Mouse (Mus musculus) MEL (cell line): ENCODE data around the gene Leng8. TPM values are rescaled to one million over a fixed set of nuclear protein-coding genes. Genes with fewer than 3 reads are reported as not detected.

Source experiments
- DNase-seq: peaks from one replicate; pipeline ENCODE4 v3.0.0; 2011; ENCODE audit warnings: low read depth, low spot score
- H3K27ac ChIP-seq: 2 replicates; pipeline ENCODE4 v1.5.1; 2012; ENCODE audit warnings: low read depth, mild to moderate bottlenecking, control low read depth, low read length, moderate library complexity; ENCODE audit not compliant: control insufficient read depth
- H3K27me3 ChIP-seq, 2 experiments: fragments of 150-350 bp in 1 of 2; sonication (generic) in 1 of 2; 2 replicates each; pipeline ENCODE4 v1.6.1; 2012; ENCODE audit warnings: low read length in 2 of 2, mild to moderate bottlenecking in 2 of 2, improper control_type of control experiment in 1 of 2, moderate library complexity in 1 of 2; ENCODE audit not compliant: insufficient read depth in 2 of 2, control insufficient read depth in 1 of 2
- H3K36me3 ChIP-seq, 2 experiments: 2 replicates each; pipeline ENCODE4 v1.6.1; 2012 to 2014; ENCODE audit warnings: low read length in 2 of 2, improper control_type of control experiment in 1 of 2, inconsistent platforms in 1 of 2, mild to moderate bottlenecking in 1 of 2; ENCODE audit not compliant: insufficient read depth in 2 of 2, control insufficient read depth in 1 of 2
- H3K4me1 ChIP-seq, 2 experiments: fragments of 150-350 bp in 1 of 2; sonication (generic) in 1 of 2; 2 replicates each; pipeline ENCODE4 v1.6.1; 2012; ENCODE audit warnings: low read length in 2 of 2, improper control_type of control experiment in 1 of 2, mild to moderate bottlenecking in 1 of 2; ENCODE audit not compliant: insufficient read depth in 2 of 2, control insufficient read depth in 1 of 2
- H3K4me3 ChIP-seq, 2 experiments: fragments of 150-350 bp in 1 of 2; sonication (generic) in 1 of 2; 2 replicates each; pipeline ENCODE4 v1.5.1; 2012; ENCODE audit warnings: low read depth in 2 of 2, low read length in 2 of 2, mild to moderate bottlenecking in 2 of 2, moderate library complexity in 2 of 2, control low read depth in 1 of 2, improper control_type of control experiment in 1 of 2; ENCODE audit not compliant: control insufficient read depth in 1 of 2, insufficient read depth in 1 of 2
- H3K79me2 ChIP-seq: 2 replicates; pipeline ENCODE4 v1.6.1; 2012; ENCODE audit warnings: mild to moderate bottlenecking, low read length, moderate library complexity; ENCODE audit not compliant: control insufficient read depth, poor library complexity, insufficient read depth
- H3K9ac ChIP-seq: 2 replicates; pipeline ENCODE4 v1.6.1; 2012; ENCODE audit warnings: low read depth, mild to moderate bottlenecking, control low read depth, low read length, moderate library complexity; ENCODE audit not compliant: control insufficient read depth, poor library complexity, severe bottlenecking
- H3K9me3 ChIP-seq: fragments of 150-350 bp; sonication (generic); replicated peaks from 2 replicates; pipeline ENCODE4 v1.6.1; 2012; ENCODE audit warnings: mild to moderate bottlenecking, low read length, improper control_type of control experiment, moderate library complexity; ENCODE audit not compliant: insufficient read depth
- BHLHE40 ChIP-seq: IDR thresholded peaks from 2 replicates; pipeline ENCODE4 v1.6.1; 2012; ENCODE audit warnings: low read depth, mild to moderate bottlenecking, inconsistent platforms, low read length, improper control_type of control experiment, borderline replicate concordance
- CHD1 ChIP-seq: IDR thresholded peaks from 2 replicates; pipeline ENCODE4 v1.6.1; 2012; ENCODE audit warnings: low read depth, mild to moderate bottlenecking, inconsistent platforms, low read length, improper control_type of control experiment
- E2F4 ChIP-seq: IDR thresholded peaks from 2 replicates; pipeline ENCODE4 v1.6.1; 2011; ENCODE audit warnings: low read depth, low read length, improper control_type of control experiment, borderline replicate concordance
- ELF1 ChIP-seq: IDR thresholded peaks from 2 replicates; pipeline ENCODE4 v1.6.1; 2014; ENCODE audit warnings: low read depth, mild to moderate bottlenecking, inconsistent platforms, low read length, improper control_type of control experiment, moderate library complexity
- GATA1 ChIP-seq: IDR thresholded peaks from 2 replicates; pipeline ENCODE4 v1.6.1; 2011; ENCODE audit warnings: low read depth, low read length, improper control_type of control experiment
- JUND ChIP-seq: IDR thresholded peaks from 2 replicates; pipeline ENCODE4 v1.6.1; 2011; ENCODE audit warnings: low read depth, mild to moderate bottlenecking, improper control_type of control experiment, low read length
- MAFK ChIP-seq: IDR thresholded peaks from 2 replicates; pipeline ENCODE4 v1.6.1; 2011; ENCODE audit warnings: low read depth, mild to moderate bottlenecking, low read length, improper control_type of control experiment, borderline replicate concordance
- MEF2A ChIP-seq: IDR thresholded peaks from 2 replicates; pipeline ENCODE4 v1.6.1; 2014; ENCODE audit warnings: low read depth, mild to moderate bottlenecking, inconsistent platforms, low read length, improper control_type of control experiment; ENCODE audit not compliant: poor library complexity, insufficient replicate concordance, severe bottlenecking; ENCODE audit errors: extremely low read depth
- MYC ChIP-seq: IDR thresholded peaks from 2 replicates; pipeline ENCODE4 v1.6.1; 2011; ENCODE audit warnings: low read depth, mild to moderate bottlenecking, low read length, improper control_type of control experiment, moderate library complexity
- RAD21 ChIP-seq: IDR thresholded peaks from 2 replicates; pipeline ENCODE4 v1.6.1; 2011; ENCODE audit warnings: mild to moderate bottlenecking, low read depth, low read length, improper control_type of control experiment
- RCOR1 ChIP-seq: IDR thresholded peaks from 2 replicates; pipeline ENCODE4 v1.6.1; 2012; ENCODE audit warnings: low read depth, mild to moderate bottlenecking, inconsistent platforms, low read length, improper control_type of control experiment
- TAL1 ChIP-seq: IDR thresholded peaks from 2 replicates; pipeline ENCODE4 v1.6.1; 2012; ENCODE audit warnings: mild to moderate bottlenecking, inconsistent platforms, low read length, moderate library complexity, mixed read lengths
- TBP ChIP-seq: IDR thresholded peaks from 2 replicates; pipeline ENCODE4 v1.8.0; 2011; ENCODE audit warnings: low read depth, low read length, improper control_type of control experiment
- UBTF ChIP-seq: IDR thresholded peaks from 2 replicates; pipeline ENCODE4 v1.6.1; 2012; ENCODE audit warnings: low read depth, mild to moderate bottlenecking, inconsistent platforms, low read length, improper control_type of control experiment, moderate library complexity, borderline replicate concordance; ENCODE audit not compliant: insufficient read depth
- USF2 ChIP-seq, 2 experiments: IDR thresholded peaks; 2 replicates each; pipeline ENCODE4 v1.6.1; 2011 to 2012; ENCODE audit warnings: improper control_type of control experiment in 2 of 2, low read length in 2 of 2, borderline replicate concordance in 1 of 2, inconsistent platforms in 1 of 2, low read depth in 1 of 2, mild to moderate bottlenecking in 1 of 2; ENCODE audit not compliant: insufficient read depth in 1 of 2
- polyA plus RNA-seq, 2 experiments: library from polyadenylated mRNA; stranded (reverse) in 1 of 2; unstranded in 1 of 2; fragments of >175 nt in 1 of 2; fragments of >200 nt in 1 of 2; gene quantifications; 2 replicates each; pipeline versions ENCODE4 v1.2.1 to v1.2.4; 2012; ENCODE audit warnings: low replicate concordance in 2 of 2, low read depth in 1 of 2; ENCODE audit not compliant: insufficient read length in 2 of 2, insufficient read depth in 1 of 2, missing spikeins in 1 of 2
- total RNA-seq: library from RNA; depleted of rRNA; stranded (reverse); fragments of 300-350 nt; gene quantifications from 2 replicates; pipeline ENCODE4 v1.2.3, GENCODE M21; 2012

The Leng8 gene
- total and polyA plus RNA-seq, 3 experiments, result 28.2 to 89.9 TPM; not detected in 1

GRCm38 (mm10) chr7:4138181-4138580 lies 1.3 kb downstream of the Leng8 start:
- Histone ChIP-seq H3K4me3 (peak overlapping the region in 1 of 2 experiments; percentile 78; a peak in 2 of 4 replicates), H3K4me1 (peaks cover 0 to 13% of the 10 kb centered on the region in 2 experiments; a peak in 3 of 4 replicates), H3K79me2 (peaks cover 32% of the 10 kb centered on the region), H3K9me3 (no peaks in the 10 kb centered on the region), H3K9ac (peak overlapping the region; percentile 88), H3K27me3 (no peaks in the 10 kb centered on the region), H3K36me3 (peaks cover 5 to 11% of the 10 kb centered on the region in 2 experiments), H3K27ac (no peak overlapping the region)
- DNase-seq, result no peak
- TF ChIP-seq MYC, result no peak

GRCm38 (mm10) chr7:4138671-4139070 lies 1.8 kb downstream of the Leng8 start:
- H3K9me3 ChIP-seq, result no peaks in the 10 kb centered on the region
- H3K4me1 ChIP-seq, result peaks cover 0 to 13% of the 10 kb centered on the region in 2 experiments; a peak in 3 of 4 replicates
- H3K27ac ChIP-seq, result no peak overlapping the region
- peaks cover 32% of the 10 kb centered on the region for H3K79me2 ChIP-seq
- no peaks in the 10 kb centered on the region for H3K27me3 ChIP-seq
- H3K9ac ChIP-seq, result no peak overlapping the region
- TF ChIP-seq GATA1 (no peak), UBTF (no peak), TAL1 (no peak), BHLHE40 (no peak), RCOR1 (no peak), USF2 (IDR thresholded peaks at IDR 0.05; ENCODE audit: borderline replicate concordance in 1 of 2, insufficient read depth in 1 of 2, low read depth in 1 of 2, low read length in 2 of 2) (no peak), RAD21 (no peak), JUND (no peak), MEF2A (no peak), E2F4 (no peak), CHD1 (no peak), TBP (no peak), ELF1 (no peak), MAFK (no peak)
- peaks cover 5 to 11% of the 10 kb centered on the region in 2 experiments for H3K36me3 ChIP-seq
- H3K4me3 ChIP-seq, result no peak overlapping the region
- DNase-seq, result no peak
